Mouse (Mus musculus) heart, postnatal 0 days (tissue): Measurements from ENCODE around the gene Serpinb6b.

Experiments used
- CTCF ChIP-seq: IDR thresholded peaks from 2 replicates; pipeline ENCODE4 v1.5.1; 2016; ENCODE audit warnings: antibody characterized with exemption, control low read depth, low read depth
- EP300 ChIP-seq: IDR thresholded peaks from 2 replicates; pipeline ENCODE4 v1.6.1; 2016; ENCODE audit warnings: antibody characterized with exemption, low read depth

GRCm38 (mm10) chr13:32957917-32958316, 7.1 kb upstream of the Serpinb6b start:
- TF ChIP-seq CTCF (no peak), EP300 (no peak)
